Mouse (Mus musculus): ENCODE data around the gene Ccl27a. TPM values are rescaled to one million over a fixed set of nuclear protein-coding genes. Genes with fewer than 3 reads are reported as not detected.

Gene Ccl27a
- polyA plus RNA-seq, 1 experiment: 697 TPM

- Histone ChIP-seq H3K4me1 (ENCODE audit: control insufficient read depth, insufficient read depth, low read length) (peaks cover 11% of the 10 kb centered on the region), H3K4me3 (ENCODE audit: insufficient read depth, low read length) (peak within 1 kb of the TSS; percentile 67), H3K27ac (ENCODE audit: insufficient read depth, low read length) (peak within 1 kb of the TSS; percentile 90)
- peak; percentile 9; the same call in 1 of the 2 replicates for TF ChIP-seq POLR2A (IDR thresholded peaks at IDR 0.05; ENCODE audit: extremely low read depth, insufficient read depth, low read length)
- peak; percentile 80 for TF ChIP-seq CTCF (IDR thresholded peaks at IDR 0.05; ENCODE audit: extremely low read depth, insufficient read depth, low read length)
These were observed 18.4 kb downstream of the Ccl27a start, which contains the start of gene Sigmar1 for GRCm38 (mm10) chr4:41755338-41756305. Sigmar1 (minus strand) TSS chr4:41756157.

- Histone ChIP-seq H3K4me1 (ENCODE audit: control insufficient read depth, insufficient read depth, low read length) (peaks cover 10% of the 10 kb centered on the region), H3K27ac (ENCODE audit: insufficient read depth, low read length) (peak within 1 kb of the TSS; percentile 90), H3K4me3 (ENCODE audit: insufficient read depth, low read length) (peak within 1 kb of the TSS; percentile 67)
- 0 out of 2 replicates have a peak, but pooled peaks have one; percentile 44 for TF ChIP-seq POLR2A (IDR thresholded peaks at IDR 0.05; ENCODE audit: extremely low read depth, insufficient read depth, low read length)
- TF ChIP-seq CTCF (IDR thresholded peaks at IDR 0.05; ENCODE audit: extremely low read depth, insufficient read depth, low read length): no peak
These were observed 19.2 kb downstream of the Ccl27a start, which contains the start of gene Galt for GRCm38 (mm10) chr4:41754797-41755337. Galt (plus strand) TSS chr4:41755228.

- TF ChIP-seq POLR2A (IDR thresholded peaks at IDR 0.05; ENCODE audit: extremely low read depth, insufficient read depth, low read length) (no peak), CTCF (IDR thresholded peaks at IDR 0.05; ENCODE audit: extremely low read depth, insufficient read depth, low read length) (no peak)
- Histone ChIP-seq H3K27ac (ENCODE audit: insufficient read depth, low read length) (no peak overlapping the region), H3K4me3 (ENCODE audit: insufficient read depth, low read length) (no peak overlapping the region), H3K4me1 (ENCODE audit: control insufficient read depth, insufficient read depth, low read length) (no peaks in the 10 kb centered on the region)
These were observed 29.0 kb downstream of the Ccl27a start for GRCm38 (mm10) chr4:41745021-41745420.

- H3K4me3 ChIP-seq (ENCODE audit: insufficient read depth, low read length): no peak overlapping the region
- TF ChIP-seq POLR2A (IDR thresholded peaks at IDR 0.05; ENCODE audit: extremely low read depth, insufficient read depth, low read length) (no peak), CTCF (IDR thresholded peaks at IDR 0.05; ENCODE audit: extremely low read depth, insufficient read depth, low read length) (no peak)
- H3K4me1 ChIP-seq (ENCODE audit: control insufficient read depth, insufficient read depth, low read length): peaks cover 1% of the 10 kb centered on the region; the same call in 1 of the 2 replicates
- H3K27ac ChIP-seq (ENCODE audit: insufficient read depth, low read length): no peak overlapping the region
These were observed 29.9 kb downstream of the Ccl27a start for GRCm38 (mm10) chr4:41744131-41744530.

- Histone ChIP-seq H3K4me1 (ENCODE audit: control insufficient read depth, insufficient read depth, low read length) (peaks cover 1% of the 10 kb centered on the region; the same call in 1 of the 2 replicates), H3K4me3 (ENCODE audit: insufficient read depth, low read length) (peak overlapping the region; percentile 76), H3K27ac (ENCODE audit: insufficient read depth, low read length) (peak overlapping the region; percentile 84)
- no peak for TF ChIP-seq CTCF (IDR thresholded peaks at IDR 0.05; ENCODE audit: extremely low read depth, insufficient read depth, low read length)
- peak; percentile 92 for TF ChIP-seq POLR2A (IDR thresholded peaks at IDR 0.05; ENCODE audit: extremely low read depth, insufficient read depth, low read length)
These were observed 32.9 kb downstream of the Ccl27a start for GRCm38 (mm10) chr4:41741158-41741560.

GRCm38 (mm10) chr4:41740380-41741157 is 33.5 kb downstream of the Ccl27a start:
- H3K4me1 ChIP-seq (ENCODE audit: control insufficient read depth, insufficient read depth, low read length): peaks cover 1% of the 10 kb centered on the region; the same call in 1 of the 2 replicates
- peak overlapping the region; percentile 76 for H3K4me3 ChIP-seq (ENCODE audit: insufficient read depth, low read length)
- TF ChIP-seq CTCF (IDR thresholded peaks at IDR 0.05; ENCODE audit: extremely low read depth, insufficient read depth, low read length) (no peak), POLR2A (IDR thresholded peaks at IDR 0.05; ENCODE audit: extremely low read depth, insufficient read depth, low read length) (no peak)

GRCm38 (mm10) chr4:41739260-41739659 is 34.8 kb downstream of the Ccl27a start:
- Histone ChIP-seq H3K4me1 (ENCODE audit: control insufficient read depth, insufficient read depth, low read length) (peaks cover 1% of the 10 kb centered on the region; the same call in 1 of the 2 replicates), H3K27ac (ENCODE audit: insufficient read depth, low read length) (no peak overlapping the region), H3K4me3 (ENCODE audit: insufficient read depth, low read length) (peak overlapping the region; percentile 76; the same call in 1 of the 2 replicates)
- TF ChIP-seq POLR2A (IDR thresholded peaks at IDR 0.05; ENCODE audit: extremely low read depth, insufficient read depth, low read length): no peak
- TF ChIP-seq CTCF (IDR thresholded peaks at IDR 0.05; ENCODE audit: extremely low read depth, insufficient read depth, low read length): no peak

More at GRCm38 (mm10) chr4:41740380-41741157, 33.5 kb downstream of the Ccl27a start:
- peak overlapping the region; percentile 84 for H3K27ac ChIP-seq (ENCODE audit: insufficient read depth, low read length)

GRCm38 (mm10) chr4:41738256-41738603 is 35.8 kb downstream of the Ccl27a start:
- peaks cover 1% of the 10 kb centered on the region; the same call in 1 of the 2 replicates for H3K4me1 ChIP-seq (ENCODE audit: control insufficient read depth, insufficient read depth, low read length)
- TF ChIP-seq CTCF (IDR thresholded peaks at IDR 0.05; ENCODE audit: extremely low read depth, insufficient read depth, low read length): no peak
- TF ChIP-seq POLR2A (IDR thresholded peaks at IDR 0.05; ENCODE audit: extremely low read depth, insufficient read depth, low read length): no peak
- no peak overlapping the region for H3K27ac ChIP-seq (ENCODE audit: insufficient read depth, low read length)
- no peak overlapping the region for H3K4me3 ChIP-seq (ENCODE audit: insufficient read depth, low read length)
